Mouse (Mus musculus) cortical plate, adult 2 months (tissue): Measurements from ENCODE around the gene Fras1.

Experiments used
- CTCF ChIP-seq: fragments of 200-500 bp; IDR thresholded peaks from 2 replicates; pipeline ENCODE4 v1.5.1; 2011; ENCODE audit warnings: mild to moderate bottlenecking, control low read depth, low read length; ENCODE audit not compliant: insufficient read depth; ENCODE audit errors: extremely low read depth
- POLR2A ChIP-seq: fragments of 200-500 bp; IDR thresholded peaks from 2 replicates; pipeline ENCODE4 v1.6.1; 2011; ENCODE audit warnings: mild to moderate bottlenecking, low read length, control low read depth; ENCODE audit not compliant: insufficient read depth; ENCODE audit errors: extremely low read depth

GRCm38 (mm10) chr5:96590621-96591020, 216.9 kb downstream of the Fras1 start:
- TF ChIP-seq CTCF: no peak
- no peak for TF ChIP-seq POLR2A
